Mouse (Mus musculus): ENCODE measurements around the gene Tmem50a. TPM values are rescaled to one million over a fixed set of nuclear protein-coding genes. Genes with fewer than 3 reads are reported as not detected.

The Tmem50a gene
- total RNA-seq, 2 experiments from 2014 or later = 116 to 138 TPM

DNA sequence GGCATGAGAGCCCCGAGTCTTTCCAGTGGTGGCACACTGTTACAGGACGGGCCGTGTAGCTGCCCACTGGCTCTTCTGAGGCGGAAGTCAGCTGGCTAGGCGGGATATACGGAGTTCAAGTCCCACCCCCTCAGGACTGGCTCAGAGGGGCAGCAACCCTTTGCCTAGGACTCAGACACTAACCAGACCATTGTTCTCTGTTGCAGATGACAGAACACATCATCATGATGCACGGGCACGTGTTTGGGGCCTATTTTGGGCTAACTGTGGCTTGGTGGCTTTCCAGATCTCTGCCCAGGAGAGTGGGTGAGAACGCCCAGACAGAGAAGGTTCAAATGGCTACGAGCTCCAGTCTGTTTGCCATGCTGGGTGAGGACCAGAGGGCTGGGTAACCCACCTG is 31.0 kb downstream of the Tmem50a start:
- no peak for DNase-seq (ENCODE audit: low spot score in 2 of 2)
- intact Hi-C loops (cut with DNase I) = no loop called here

DNA sequence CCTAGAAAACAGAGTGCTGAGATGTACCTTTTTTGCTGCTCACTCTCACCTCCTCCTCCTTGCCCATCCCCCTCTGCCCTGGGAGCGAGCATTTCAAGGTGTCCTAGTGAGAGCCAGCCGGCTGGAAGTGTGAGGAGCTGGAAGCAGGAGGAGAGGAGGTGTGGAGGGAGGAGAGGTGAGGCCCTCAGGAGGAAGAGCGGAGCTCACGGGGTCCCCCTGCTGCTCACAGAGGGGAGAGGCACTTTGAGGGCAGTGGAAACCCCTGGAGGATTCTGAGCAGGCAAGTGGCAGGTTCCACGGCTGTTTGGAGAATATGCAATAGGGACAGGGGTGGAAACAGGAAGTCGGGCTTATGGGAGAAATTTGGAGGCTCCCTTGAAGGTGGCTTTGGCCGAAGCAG is 31.6 kb downstream of the Tmem50a start:
- no peak for DNase-seq (ENCODE audit: low spot score in 2 of 2)
- intact Hi-C loops (cut with DNase I) = no loop called here

DNA sequence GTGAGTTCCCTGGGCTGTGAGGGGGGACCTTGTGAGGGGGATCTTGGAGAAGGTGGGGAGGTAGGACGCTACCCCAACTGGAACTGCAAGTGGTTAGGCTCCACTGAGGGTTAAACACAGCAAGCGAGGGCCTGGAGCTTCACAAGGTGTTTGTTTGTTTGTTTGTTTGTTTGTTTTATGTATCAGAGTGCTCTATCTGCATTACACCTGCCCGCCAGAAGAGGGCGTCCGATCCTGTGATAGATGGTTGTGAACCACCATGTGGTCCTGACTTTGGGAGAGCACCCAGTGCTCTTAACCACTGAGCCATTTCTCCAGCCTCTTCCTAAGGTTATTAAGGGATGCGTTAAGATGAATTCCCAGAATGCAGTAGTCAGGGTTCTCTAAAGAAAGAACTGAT is 34.8 kb downstream of the Tmem50a start:
- no peak for DNase-seq (ENCODE audit: low spot score in 2 of 2)
- intact Hi-C loops (cut with DNase I) = no loop called here

DNA sequence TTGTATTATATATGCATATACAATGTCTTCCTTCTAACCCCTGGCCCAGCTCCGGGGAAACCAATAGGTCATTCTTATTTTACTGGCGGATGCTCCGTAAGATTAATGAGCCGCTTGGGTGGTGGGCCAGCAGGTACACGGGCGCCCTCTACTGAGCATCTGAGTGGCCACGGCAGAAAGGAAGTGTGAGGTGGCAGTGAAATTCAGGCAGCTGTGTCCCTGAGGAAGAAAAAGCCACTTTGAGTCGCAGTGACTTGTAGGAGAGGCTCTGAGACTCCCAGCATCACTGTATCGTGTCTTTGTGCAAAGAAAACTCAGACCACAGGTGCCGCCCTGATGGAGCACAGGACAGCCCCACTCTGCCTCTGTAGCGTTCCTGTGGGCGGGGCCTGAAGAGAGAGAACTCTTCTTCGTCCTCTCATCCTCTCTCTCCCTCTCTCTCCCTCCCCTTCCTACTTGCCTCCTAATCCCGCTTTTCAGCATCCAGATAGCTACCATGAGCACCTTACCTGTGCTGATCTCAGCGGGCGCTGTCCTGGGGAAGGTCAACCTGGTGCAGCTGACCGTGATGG is 35.3 kb downstream of the Tmem50a start:
- peak; percentile 50 to 61 for DNase-seq (ENCODE audit: low spot score in 2 of 2)
- intact Hi-C loops (cut with DNase I) = loop anchor here (5.0 kb wide), 1 partner anchor 87 kb away; no protein-coding TSS in a partner anchor

DNA sequence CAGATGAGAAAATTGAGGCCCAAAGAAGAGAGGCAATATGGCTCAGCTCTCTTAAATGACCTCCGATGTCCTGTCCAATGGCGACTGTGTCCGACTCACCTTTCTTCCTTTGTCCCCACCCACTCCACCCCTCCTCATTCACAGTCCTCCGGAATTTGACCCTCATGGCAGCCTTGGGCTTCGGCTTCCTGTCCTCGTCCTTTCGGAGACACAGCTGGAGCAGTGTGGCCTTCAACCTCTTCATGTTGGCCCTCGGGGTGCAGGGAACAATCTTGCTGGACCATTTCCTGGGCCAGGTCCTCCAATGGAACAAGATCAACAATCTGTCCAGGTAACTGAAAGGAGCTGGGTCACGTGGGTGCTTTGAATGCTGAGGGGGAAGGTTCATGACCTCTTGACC is 38.7 kb downstream of the Tmem50a start:
- DNase-seq (ENCODE audit: low spot score in 2 of 2) = no peak
- intact Hi-C loops (cut with DNase I) = loop anchor here (5.0 kb wide), 1 partner anchor 84 kb away; no protein-coding TSS in a partner anchor

GRCm38 (mm10) chr4:134871950-134872349 is 42.9 kb downstream of the Tmem50a start:
- intact Hi-C loops (cut with DNase I) = no loop called here
- no peak for DNase-seq (ENCODE audit: low spot score in 2 of 2)

- no peak for DNase-seq (ENCODE audit: low spot score in 2 of 2)
- intact Hi-C loops (cut with DNase I) = no loop called here
These were observed 43.3 kb downstream of the Tmem50a start for GRCm38 (mm10) chr4:134871477-134871876.

GRCm38 (mm10) chr4:134869815-134870375 is 44.9 kb downstream of the Tmem50a start:
- DNase-seq (ENCODE audit: low spot score in 2 of 2) = no peak
- intact Hi-C loops (cut with DNase I) = no loop called here

GRCm38 (mm10) chr4:134869068-134869730 is 45.6 kb downstream of the Tmem50a start:
- intact Hi-C loops (cut with DNase I) = no loop called here
- no peak for DNase-seq (ENCODE audit: low spot score in 2 of 2)

- intact Hi-C loops (cut with DNase I) = no loop called here
- DNase-seq (ENCODE audit: low spot score in 2 of 2) = no peak
These were observed 46.3 kb downstream of the Tmem50a start for GRCm38 (mm10) chr4:134868490-134868889.

GRCm38 (mm10) chr4:134868065-134868464 is 46.8 kb downstream of the Tmem50a start:
- intact Hi-C loops (cut with DNase I) = no loop called here
- DNase-seq (ENCODE audit: low spot score in 2 of 2) = no peak

DNA sequence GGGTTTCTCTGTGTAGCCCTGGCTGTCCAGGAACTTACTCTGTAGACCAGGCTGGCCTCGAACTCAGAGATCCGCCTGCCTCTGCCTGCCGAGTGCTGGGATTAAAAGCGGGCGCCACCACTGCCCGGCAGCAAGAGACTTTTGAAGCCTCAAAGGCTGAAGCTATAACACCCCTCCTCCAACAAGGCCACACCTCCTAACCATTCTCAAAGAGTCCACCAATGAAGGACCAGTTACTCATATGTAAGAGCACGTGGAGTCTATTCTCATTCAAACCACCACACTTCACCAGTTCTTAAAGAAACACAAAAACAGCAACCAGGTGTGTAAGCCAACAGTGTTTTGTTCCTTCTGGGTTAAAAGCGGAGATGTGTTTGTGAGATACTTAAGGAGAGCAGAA is 47.2 kb downstream of the Tmem50a start:
- intact Hi-C loops (cut with DNase I) = no loop called here
- DNase-seq (ENCODE audit: low spot score in 2 of 2) = no peak

DNA sequence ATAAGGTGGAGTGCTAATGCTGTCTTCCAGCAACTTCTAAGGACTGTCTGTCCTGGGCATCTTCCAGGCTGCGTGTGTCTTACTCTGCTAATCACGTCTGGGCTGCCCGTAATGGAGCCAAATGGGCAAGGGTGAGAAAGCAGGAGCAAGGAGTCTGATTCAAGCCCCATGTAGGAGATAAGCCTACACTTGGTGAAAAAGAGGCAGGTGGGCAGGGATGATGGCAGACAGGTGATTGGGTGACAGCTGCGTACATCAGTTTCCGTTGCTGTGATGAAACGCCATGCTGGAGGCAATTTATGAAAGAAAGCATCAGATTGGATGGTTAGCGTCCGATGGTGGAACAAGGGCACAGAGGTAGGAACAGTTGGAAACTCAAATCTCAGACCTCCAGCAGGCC is 47.6 kb downstream of the Tmem50a start:
- intact Hi-C loops (cut with DNase I) = no loop called here

DNA sequence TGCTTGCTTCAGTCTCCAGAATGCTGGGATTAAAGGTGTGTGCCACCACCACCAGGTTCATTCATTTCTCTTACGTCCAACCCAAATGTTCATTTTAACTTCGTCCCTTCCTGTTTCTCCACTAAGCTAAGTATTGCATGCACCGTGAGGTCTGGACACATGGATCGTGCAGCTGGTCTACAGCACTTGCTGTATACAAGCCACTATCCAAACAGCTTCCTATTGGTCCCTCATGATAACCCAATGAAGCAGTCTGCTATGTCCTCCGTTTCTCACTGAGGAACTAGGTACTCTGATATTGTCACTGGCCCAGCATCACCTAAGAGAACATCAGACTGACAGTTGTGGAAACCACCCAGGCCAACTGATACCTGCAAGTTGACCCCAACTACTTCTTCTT is 49.0 kb downstream of the Tmem50a start:
- intact Hi-C loops (cut with DNase I) = no loop called here
- no peak for DNase-seq (ENCODE audit: low spot score in 2 of 2)

More for the DNA sequence above, 47.6 kb downstream of the Tmem50a start:
- no peak for DNase-seq (ENCODE audit: low spot score in 2 of 2)

DNA sequence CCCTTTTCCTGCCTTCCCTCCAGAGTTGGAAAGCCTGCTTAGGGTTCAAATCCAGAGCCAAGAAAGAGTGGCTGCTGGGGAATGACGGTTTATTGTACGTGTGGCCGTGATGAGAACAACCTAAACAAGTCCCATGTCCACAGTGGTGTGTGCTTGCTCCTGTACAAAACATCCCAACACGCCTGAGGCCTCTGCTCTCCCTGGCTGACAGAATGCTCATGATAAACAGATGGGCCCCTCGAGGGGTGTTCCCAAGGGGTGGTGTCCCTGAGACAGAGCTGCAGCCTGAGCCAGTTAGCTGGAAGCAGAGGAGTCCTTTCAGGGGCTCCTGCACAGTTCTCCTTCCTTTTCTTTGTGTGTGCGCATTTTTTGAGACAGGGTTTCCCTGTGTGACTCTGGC is 49.5 kb downstream of the Tmem50a start:
- no peak for DNase-seq (ENCODE audit: low spot score in 2 of 2)
- intact Hi-C loops (cut with DNase I) = no loop called here

GRCm38 (mm10) chr4:134863937-134864729 is 50.7 kb downstream of the Tmem50a start, which contains the start of gene Rhd:
Rhd (plus strand) TSS chr4:134864536.
- DNase-seq (ENCODE audit: low spot score in 2 of 2) = no peak
- intact Hi-C loops (cut with DNase I) = no loop called here

DNA sequence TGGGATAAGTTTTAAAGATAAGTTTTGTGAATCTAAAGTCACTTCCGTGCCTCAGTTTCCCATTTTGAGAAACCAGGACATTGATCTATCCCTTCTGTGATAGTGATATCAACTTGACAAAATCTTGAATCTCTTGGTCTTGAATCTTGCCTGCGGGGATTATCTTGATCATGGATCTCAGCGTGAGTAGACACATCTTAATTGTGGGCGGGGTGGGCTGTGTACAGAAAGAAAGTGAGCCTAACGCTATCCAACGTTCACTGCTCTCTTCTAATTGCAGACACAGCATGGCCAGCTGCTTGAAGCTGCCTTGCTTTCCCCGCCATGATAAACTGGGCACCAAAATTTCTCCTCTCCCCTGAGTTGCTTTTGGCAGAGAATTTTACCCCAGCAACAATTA is 51.8 kb downstream of the Tmem50a start:
- no peak for DNase-seq (ENCODE audit: low spot score in 2 of 2)
- intact Hi-C loops (cut with DNase I) = no loop called here

- DNase-seq (ENCODE audit: low spot score in 2 of 2) = no peak
- intact Hi-C loops (cut with DNase I) = no loop called here
These were observed 52.9 kb downstream of the Tmem50a start for GRCm38 (mm10) chr4:134861884-134862283.

- no peak for DNase-seq (ENCODE audit: low spot score in 2 of 2)
- intact Hi-C loops (cut with DNase I) = no loop called here
These were observed 56.3 kb downstream of the Tmem50a start for GRCm38 (mm10) chr4:134858494-134858893.

DNA sequence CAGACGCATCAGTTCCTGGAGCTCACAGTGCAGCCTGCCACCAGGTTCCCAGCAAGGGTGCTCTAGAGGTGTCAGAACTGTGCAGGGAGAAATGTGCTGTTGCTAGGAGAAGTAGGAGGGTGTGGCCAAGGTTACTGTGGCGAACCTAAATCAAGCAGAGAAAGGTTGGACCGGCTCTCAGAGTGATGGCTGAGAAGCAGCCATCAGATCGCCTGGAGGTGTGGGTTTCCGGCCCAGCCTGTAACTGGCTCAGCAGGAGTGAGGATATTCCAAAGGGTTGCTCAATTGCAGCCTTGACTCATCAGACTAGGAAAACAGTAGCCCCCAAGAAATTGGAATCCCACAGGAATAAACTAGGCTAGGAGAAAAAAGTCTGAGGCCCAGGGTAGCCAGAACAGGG is 58.3 kb downstream of the Tmem50a start:
- intact Hi-C loops (cut with DNase I) = no loop called here
- no peak for DNase-seq (ENCODE audit: low spot score in 2 of 2)
